Comparison of ENCODE assay signal across 9 mouse cellular contexts in genomic region chr19:43630466-43631251, GRCm38 (mm10). TPM values are rescaled to one million over a fixed set of nuclear protein-coding genes. Genes with fewer than 3 reads are reported as not detected.
A peak's percentile ranks its signal among the peaks of the same experiment; 100 is the strongest.
DNase-seq lines count a peak whose midpoint lies in the region; ATAC-seq and TF ChIP-seq lines count a peak whose summit lies in the region.
"Had no signal": no experiment of that assay in that cellular context is flagged by ENCODE, and none has a peak within 500 bp of the region (broad histone marks: within the 10 kb centered on the region; RNA-seq: fewer than 3 reads in every experiment).

No protein-coding gene starts in this region.

- CTCF ChIA-PET in Patski (lab: Charles Lee) = interaction anchor here (0.7 to 2.3 kb wide), 14 partner anchors 10 to 130 kb away, joined by 3 to 15 read pairs (median 6); no protein-coding TSS in a partner anchor

- H3K4me3 ChIP-seq in gastrocnemius, adult 2 months = no peak overlapping the region
- H3K4me3 ChIP-seq in kidney, embryonic 15.5 days (replicated peaks) = no peak overlapping the region
- no peak overlapping the region for H3K4me3 ChIP-seq in neural tube, embryonic 13.5 days
- H3K4me3 ChIP-seq: limb, embryonic 15.5 days had no signal

- WGBS in kidney, embryonic 15.5 days = 20% methylated on average over 12 of the region's 12 CpGs
- 29% methylated on average over 12 of the region's 12 CpGs for WGBS in neural tube, embryonic 13.5 days

- TF ChIP-seq CTCF in Patski (IDR thresholded peaks at IDR 0.05) = peak; percentile 96
- peak; percentile 80 for TF ChIP-seq CTCF in gastrocnemius, adult 2 months (IDR thresholded peaks at IDR 0.05)

- no peaks in the 10 kb centered on the region for H3K27me3 ChIP-seq in Patski
- H3K27me3 ChIP-seq in kidney, embryonic 15.5 days = peaks cover 27% of the 10 kb centered on the region
- H3K27me3 ChIP-seq in neural tube, embryonic 13.5 days = 0 out of 2 replicates have a peak, but pooled peaks cover 9% of the 10 kb centered on the region

- no peaks in the 10 kb centered on the region for H3K36me3 ChIP-seq in kidney, embryonic 15.5 days
- H3K36me3 ChIP-seq in neural tube, embryonic 13.5 days = no peaks in the 10 kb centered on the region
- H3K36me3 ChIP-seq: limb, embryonic 15.5 days had no signal

- H3K9me3 ChIP-seq in kidney, embryonic 15.5 days (replicated peaks) = no peaks in the 10 kb centered on the region
- no peaks in the 10 kb centered on the region for H3K9me3 ChIP-seq in neural tube, embryonic 13.5 days
- H3K9me3 ChIP-seq: limb, embryonic 15.5 days had no signal

- ATAC-seq in Patski = peak; percentile 88
- ATAC-seq in kidney, embryonic 15.5 days (replicated peaks; ENCODE audit: low FRiP score) = 0 out of 2 replicates have a peak, but pooled peaks have one; percentile 46
- 0 out of 2 replicates have a peak, but pooled peaks have one; percentile 48 for ATAC-seq in neural tube, embryonic 13.5 days (ENCODE audit: low read depth)

- H3K27ac ChIP-seq in gastrocnemius, adult 2 months = peak overlapping the region; percentile 38; the same call in 1 of the 2 replicates
- no peak overlapping the region for H3K27ac ChIP-seq in kidney, embryonic 15.5 days
- no peak overlapping the region for H3K27ac ChIP-seq in neural tube, embryonic 13.5 days (replicated peaks)
- H3K27ac ChIP-seq: limb, embryonic 15.5 days had no signal

- 0 out of 2 replicates have a peak, but pooled peaks cover 7% of the 10 kb centered on the region for H3K4me1 ChIP-seq in kidney, embryonic 15.5 days
- peaks cover 9% of the 10 kb centered on the region for H3K4me1 ChIP-seq in neural tube, embryonic 13.5 days (replicated peaks)
- H3K4me1 ChIP-seq: limb, embryonic 15.5 days had no signal

- in situ Hi-C loops in Patski (cut with MboI; ENCODE audit: low pct_unique_long_range_greater_than_20kb) = loop anchor here (5.0 kb wide), 1 partner anchor 122 kb away; the partner anchor contains the start of genes Cox15 and Cutc

- POLR2A ChIA-PET in Patski (lab: Charles Lee) = interaction anchor here (1.0 kb wide), 1 partner anchor 27 kb away, joined by 3 read pairs; no protein-coding TSS in a partner anchor

- DNase-seq in B cell, adult 2 months = peak; percentile 88 to 89
- DNase-seq in Patski (ENCODE audit: low read depth, low spot score) (peak; percentile 71), liver (peak; percentile 83)
- peak; percentile 92 to 94 for DNase-seq in cerebellum, postnatal 10 days
- DNase-seq in gastrocnemius, adult 2 months = peak; percentile 88
- DNase-seq in thymus, postnatal 0 days (ENCODE audit: low spot score) = peak; percentile 89

- H3K4me2 ChIP-seq in kidney, embryonic 15.5 days = no peak overlapping the region
- no peak overlapping the region for H3K4me2 ChIP-seq in neural tube, embryonic 13.5 days
- H3K4me2 ChIP-seq: limb, embryonic 15.5 days had no signal

- H3K9ac ChIP-seq in kidney, embryonic 15.5 days = no peak overlapping the region
- H3K9ac ChIP-seq in neural tube, embryonic 13.5 days = no peak overlapping the region
- H3K9ac ChIP-seq: limb, embryonic 15.5 days had no signal

- intact Hi-C loops in gastrocnemius, adult 2 months (cut with DNase I) = loop anchor here (1.0 to 2.0 kb wide), 2 partner anchors 24 to 35 kb away; no protein-coding TSS in a partner anchor

RNA-seq across cellular contexts. Expression of gene Nkx2-3, which starts 18.5 kb away (rescaled TPM):
- polyA plus RNA-seq in Patski (2021) = 0.14 TPM
- total RNA-seq in gastrocnemius, adult 2 months (2021) = not detected
- polyA plus RNA-seq in kidney, embryonic 15.5 days (2015; fragmentation: Nextera tagmentation; extraction: Ambion mirVana) = 0.26 and 0.48 TPM in 2 replicates
- polyA plus RNA-seq in neural tube, embryonic 13.5 days (2015; fragmentation: Nextera tagmentation; extraction: Ambion mirVana) = not detected in 2 replicates
- not detected in 2 replicates for polyA plus RNA-seq in thymus, postnatal 0 days (2015; fragmentation: Nextera tagmentation; extraction: Ambion mirVana)
- polyA plus RNA-seq: limb, embryonic 15.5 days had no signal

RNA-seq across cellular contexts. Expression of gene Slc25a28, which starts 44.0 kb away (rescaled TPM):
- polyA plus RNA-seq in Patski (2021) = 51.9 TPM
- 10 to 100 TPM; 21.2 to 28.7 TPM for total RNA-seq in gastrocnemius, adult 2 months (2021)
- polyA plus RNA-seq in kidney, embryonic 15.5 days (2015; fragmentation: Nextera tagmentation; extraction: Ambion mirVana) = 13.7 and 14.3 TPM in 2 replicates
- 14.0 and 15.9 TPM in 2 replicates for polyA plus RNA-seq in neural tube, embryonic 13.5 days (2015; fragmentation: Nextera tagmentation; extraction: Ambion mirVana)
- 17.1 and 19.3 TPM in 2 replicates for polyA plus RNA-seq in thymus, postnatal 0 days (2015; fragmentation: Nextera tagmentation; extraction: Ambion mirVana)

RNA-seq across cellular contexts. Expression of gene Entpd7, which starts 58.8 kb away (rescaled TPM):
- 8.4 TPM for polyA plus RNA-seq in Patski (2021)
- total RNA-seq in gastrocnemius, adult 2 months (2021) = 1 to 10 TPM; 1.2 to 1.3 TPM
- polyA plus RNA-seq in kidney, embryonic 15.5 days (2015; fragmentation: Nextera tagmentation; extraction: Ambion mirVana) = 12.3 and 14.4 TPM in 2 replicates
- polyA plus RNA-seq in neural tube, embryonic 13.5 days (2015; fragmentation: Nextera tagmentation; extraction: Ambion mirVana) = 8.9 and 11.3 TPM in 2 replicates
- polyA plus RNA-seq in thymus, postnatal 0 days (2015; fragmentation: Nextera tagmentation; extraction: Ambion mirVana) = 8.9 and 11.2 TPM in 2 replicates
